Mouse (Mus musculus) ES-E14 (cell line): ENCODE results near the gene Rbm8a. TPM values are rescaled to one million over a fixed set of nuclear protein-coding genes. Genes with fewer than 3 reads are reported as not detected.

ENCODE experiments used
- DNase-seq: peaks from one replicate; pipeline ENCODE4 v3.0.0-alpha.2; 2013; ENCODE audit warnings: low read depth, low spot score
- H3K27ac ChIP-seq: 2 replicates; pipeline ENCODE4 v1.5.1; 2012; ENCODE audit warnings: low read depth, mild to moderate bottlenecking, low read length, moderate library complexity, mixed read lengths; ENCODE audit not compliant: poor library complexity, insufficient read depth, severe bottlenecking
- H3K36me3 ChIP-seq: 2 replicates; pipeline ENCODE4 v1.6.1; 2012; ENCODE audit warnings: mild to moderate bottlenecking, low read length, moderate library complexity, mixed read lengths; ENCODE audit not compliant: control insufficient read depth, poor library complexity, insufficient read depth, severe bottlenecking
- H3K4me1 ChIP-seq, 2 experiments: fragments of 150-350 bp in 1 of 2; sonication (generic) in 1 of 2; 2 replicates each; pipeline ENCODE4 v1.6.1; 2012; ENCODE audit warnings: low read length in 2 of 2, mild to moderate bottlenecking in 1 of 2, mixed read lengths in 1 of 2; ENCODE audit not compliant: control insufficient read depth in 2 of 2, insufficient read depth in 2 of 2, poor library complexity in 1 of 2
- H3K4me3 ChIP-seq, 2 experiments: fragments of 150-350 bp in 1 of 2; sonication (generic) in 1 of 2; 2 replicates each; pipeline ENCODE4 v1.5.1; 2012; ENCODE audit warnings: low read length in 2 of 2, low read depth in 1 of 2, mild to moderate bottlenecking in 1 of 2, mixed read lengths in 1 of 2; ENCODE audit not compliant: insufficient read depth in 1 of 2, poor library complexity in 1 of 2, severe bottlenecking in 1 of 2
- H3K9ac ChIP-seq: 2 replicates; pipeline ENCODE4 v1.6.1; 2012; ENCODE audit warnings: low read depth, mild to moderate bottlenecking, low read length, mixed read lengths; ENCODE audit not compliant: poor library complexity, insufficient read depth, severe bottlenecking
- H3K9me3 ChIP-seq: fragments of 150-350 bp; sonication (generic); 2 replicates; pipeline ENCODE4 v1.6.1; 2012; ENCODE audit warnings: low read depth, mild to moderate bottlenecking, low read length; ENCODE audit not compliant: control insufficient read depth, insufficient read depth
- CHD2 ChIP-seq: IDR thresholded peaks from 2 replicates; pipeline ENCODE4 v1.6.1; 2014; ENCODE audit warnings: mild to moderate bottlenecking, low read depth, low read length, inconsistent platforms
- HCFC1 ChIP-seq: IDR thresholded peaks from 2 replicates; pipeline ENCODE4 v1.6.1; 2012; ENCODE audit warnings: low read length, inconsistent platforms, borderline replicate concordance; ENCODE audit not compliant: insufficient read depth
- MAFK ChIP-seq: IDR thresholded peaks from 2 replicates; pipeline ENCODE4 v1.6.1; 2014; ENCODE audit warnings: mild to moderate bottlenecking, low read depth, low read length, inconsistent platforms; ENCODE audit not compliant: insufficient read depth
- ZC3H11A ChIP-seq: IDR thresholded peaks from 2 replicates; pipeline ENCODE4 v1.6.1; 2012; ENCODE audit warnings: low read depth, mild to moderate bottlenecking, inconsistent platforms, low read length, borderline replicate concordance
- ZNF384 ChIP-seq: IDR thresholded peaks from 2 replicates; pipeline ENCODE4 v1.6.1; 2012; ENCODE audit warnings: low read depth, low read length, inconsistent platforms
- in situ Hi-C, 2 experiments: fragments of 600-800 bp; cut with MboI; formaldehyde crosslinking; loops; one replicate each; pipeline ENCODE4 v1.15.1; 2025; ENCODE audit warnings: low sequenced_read_pairs in 2 of 2, inconsistent platforms in 1 of 2; ENCODE audit not compliant: unreplicated experiment in 2 of 2
- total RNA-seq: library from RNA; depleted of rRNA; stranded (reverse); fragments of 300-350 nt; gene quantifications from 2 replicates; pipeline ENCODE4 v1.2.3, GENCODE M21; 2012

The Rbm8a gene
- total RNA-seq, 1 experiment = 140 TPM

GRCm38 (mm10) chr3:96598156-96599068 is 31.3 kb upstream of the Rbm8a start:
- Histone ChIP-seq H3K4me1 (peaks cover 4 to 14% of the 10 kb centered on the region in 2 experiments), H3K9ac (peak overlapping the region; percentile 56), H3K4me3 (peak overlapping the region; percentile 65 to 71), H3K27ac (no peak overlapping the region), H3K36me3 (no peaks in the 10 kb centered on the region), H3K9me3 (no peaks in the 10 kb centered on the region)
- no peak for TF ChIP-seq ZNF384
- no peak for TF ChIP-seq ZC3H11A
- TF ChIP-seq MAFK = no peak
- no peak for TF ChIP-seq HCFC1
- TF ChIP-seq CHD2 = no peak
- in situ Hi-C loops = no loop called here
- DNase-seq = no peak

- peaks cover 4 to 14% of the 10 kb centered on the region in 2 experiments for H3K4me1 ChIP-seq
- H3K27ac ChIP-seq = no peak overlapping the region
- H3K36me3 ChIP-seq = no peaks in the 10 kb centered on the region
- TF ChIP-seq MAFK (no peak), HCFC1 (no peak), ZNF384 (no peak), CHD2 (no peak), ZC3H11A (no peak)
- peak overlapping the region in 1 of 2 experiments; percentile 71; a peak in 1 of 4 replicates for H3K4me3 ChIP-seq
- in situ Hi-C loops = no loop called here
- no peaks in the 10 kb centered on the region for H3K9me3 ChIP-seq
- H3K9ac ChIP-seq = no peak overlapping the region
- DNase-seq = no peak
Measured at GRCm38 (mm10) chr3:96599069-96599393, 30.7 kb upstream of the Rbm8a start.

GRCm38 (mm10) chr3:96599411-96599810 is 30.3 kb upstream of the Rbm8a start:
- Histone ChIP-seq H3K9ac (no peak overlapping the region), H3K9me3 (no peaks in the 10 kb centered on the region), H3K36me3 (no peaks in the 10 kb centered on the region), H3K27ac (no peak overlapping the region), H3K4me1 (peaks cover 4 to 14% of the 10 kb centered on the region in 2 experiments), H3K4me3 (no peak overlapping the region)
- in situ Hi-C loops = no loop called here
- DNase-seq = no peak
- TF ChIP-seq MAFK (no peak), ZNF384 (no peak)

GRCm38 (mm10) chr3:96600639-96601250 is 29.0 kb upstream of the Rbm8a start, which contains the start of gene Lix1l:
Lix1l (plus strand) TSS chr3:96601149.
- H3K4me3 ChIP-seq = peak within 1 kb of the TSS; percentile 68 to 82
- H3K27ac ChIP-seq = no peak within 1 kb of the TSS
- H3K4me1 ChIP-seq = peaks cover 4 to 11% of the 10 kb centered on the region in 2 experiments; a peak in 3 of 4 replicates
- peak; percentile 97 for DNase-seq
- H3K9me3 ChIP-seq = no peaks in the 10 kb centered on the region
- in situ Hi-C loops = no loop called here
- peak within 1 kb of the TSS; percentile 70; the same call in 1 of the 2 replicates for H3K9ac ChIP-seq
- TF ChIP-seq ZC3H11A (no peak), ZNF384 (no peak), CHD2 (peak; percentile 69), HCFC1 (no peak), MAFK (no peak)
- H3K36me3 ChIP-seq = no peaks in the 10 kb centered on the region
